Mouse (Mus musculus): Measurements from ENCODE around the gene Skil.

DNA sequence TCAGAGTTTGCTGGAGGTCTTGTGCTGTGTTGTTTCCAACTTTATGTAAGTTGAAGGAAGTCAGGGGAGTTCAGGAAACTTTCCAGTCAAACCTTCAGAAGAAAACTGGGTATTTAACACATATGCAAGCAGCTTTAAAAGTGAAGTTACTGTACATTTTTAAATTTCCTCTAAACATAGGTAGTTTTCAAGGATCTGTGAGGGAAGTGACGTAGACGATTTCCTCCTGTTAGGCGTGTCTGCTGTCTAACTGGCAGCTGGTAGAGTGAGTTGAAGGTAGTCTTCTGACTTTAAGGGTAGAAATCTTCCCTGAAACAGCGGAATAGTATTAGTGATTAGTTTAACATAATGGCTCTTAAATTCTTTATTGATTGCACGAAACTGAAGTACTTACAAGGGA, 5.2 kb downstream of the Skil start:
- TF ChIP-seq CTCF (IDR thresholded peaks at IDR 0.05; ENCODE audit: borderline replicate concordance, control insufficient read depth, extremely low read depth, insufficient read depth, low read length, poor library complexity): no peak
- no peak for TF ChIP-seq POLR2A (IDR thresholded peaks at IDR 0.05; ENCODE audit: control insufficient read depth, extremely low read depth, insufficient read depth, low read length, poor library complexity)
